Mouse (Mus musculus) 416B (cell line): ENCODE results near the gene Gm35134.
"Not testable (repeated sequence)": the region's sequence is repeated elsewhere in the genome, so short reads cannot be mapped to it uniquely, and the experiment has no call there.

Source experiments
- DNase-seq: peaks from one replicate; pipeline ENCODE4 v3.0.0; 2011; ENCODE audit warnings: low read depth

Gene Gm35134

DNA sequence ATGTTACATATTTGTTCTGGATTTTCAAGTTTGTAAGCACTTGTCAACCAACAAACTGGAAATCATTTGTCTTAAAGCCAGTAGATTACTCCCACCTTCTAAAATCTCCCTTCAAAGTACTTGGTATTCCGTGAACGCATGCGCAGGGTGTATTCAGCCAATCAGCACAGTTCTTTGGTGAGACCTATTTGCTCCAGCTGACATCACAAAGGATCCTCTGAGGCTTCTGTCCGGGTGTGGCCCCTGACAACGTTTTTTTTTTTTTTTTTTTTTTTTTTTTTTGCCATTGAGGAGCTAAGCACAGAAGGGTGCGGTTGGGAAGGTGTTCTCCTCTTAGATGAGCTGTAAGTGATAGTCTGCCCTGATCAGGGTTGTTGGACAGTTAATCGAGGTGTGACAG lies at the start of gene Gm35134:
Gene Gm35134, plus strand, starts transcription at position 301 of the 400 bp plus-strand sequence.
- not testable (repeated sequence) for DNase-seq
